Mouse (Mus musculus): ENCODE measurements around the gene Rasef. TPM values are rescaled to one million over a fixed set of nuclear protein-coding genes. Genes with fewer than 3 reads are reported as not detected.
"Not testable (repeated sequence)": the region's sequence is repeated elsewhere in the genome, so short reads cannot be mapped to it uniquely, and the experiment has no call there.

Gene Rasef
- polyA plus RNA-seq, 1 experiment, result not detected

GRCm38 (mm10) chr4:73718761-73719160 lies 72.0 kb downstream of the Rasef start:
- Histone ChIP-seq H3K4me3 (ENCODE audit: insufficient read depth, low read depth, low read length) (no peak overlapping the region), H3K4me1 (ENCODE audit: control insufficient read depth, insufficient read depth, insufficient read length, low read length) (no peaks in the 10 kb centered on the region), H3K27ac (replicated peaks; ENCODE audit: low read depth, low read length) (no peak overlapping the region)

DNA sequence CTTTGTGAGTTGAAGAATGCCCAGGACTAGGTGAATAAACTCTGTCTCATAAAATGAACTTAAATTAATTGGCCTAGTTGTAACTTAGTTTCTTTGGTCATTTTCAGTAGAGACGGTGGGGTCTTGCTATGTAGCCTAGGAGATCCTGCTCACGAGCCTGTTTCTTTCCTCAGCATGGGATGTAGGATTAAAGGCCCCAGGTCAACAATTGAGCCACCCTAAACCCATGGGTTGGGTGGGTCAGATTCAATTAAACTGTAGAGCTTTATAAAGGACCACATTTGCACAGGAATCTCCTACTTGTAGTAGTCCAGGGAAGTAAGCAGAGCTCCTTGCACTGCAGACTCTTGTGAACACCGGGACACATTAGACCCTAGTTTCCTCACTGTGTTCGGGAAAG lies 107.6 kb downstream of the Rasef start, which contains the start of gene Gm428:
Gm428 (plus strand) TSS at position 301 of the 400 bp plus-strand sequence.
- not testable (repeated sequence) for H3K4me1 ChIP-seq (ENCODE audit: control insufficient read depth, insufficient read depth, insufficient read length, low read length); H3K4me3 ChIP-seq (ENCODE audit: insufficient read depth, low read depth, low read length); H3K27ac ChIP-seq (replicated peaks; ENCODE audit: low read depth, low read length)

- H3K27ac ChIP-seq (replicated peaks; ENCODE audit: low read depth, low read length); H3K4me3 ChIP-seq (ENCODE audit: insufficient read depth, low read depth, low read length); H3K4me1 ChIP-seq (ENCODE audit: control insufficient read depth, insufficient read depth, insufficient read length, low read length): not testable (repeated sequence)
Observed at GRCm38 (mm10) chr4:73668054-73668453, 122.7 kb downstream of the Rasef start, which contains the start of gene Gm11239. Gene Gm11239, plus strand, starts transcription at chr4:73668354.

Other genes starting within 250 kb of the Rasef start
- not detected in 2 replicates for gene Gm11238, start 183.1 kb downstream of the Rasef start, polyA plus RNA-seq (2012; ENCODE audit: insufficient read depth, insufficient read length, missing spikeins)
- gene Gm11237, start 168.0 kb downstream of the Rasef start, polyA plus RNA-seq (2012; ENCODE audit: insufficient read depth, insufficient read length, missing spikeins), result not detected in 2 replicates
- gene Gm11236, start 152.9 kb downstream of the Rasef start, polyA plus RNA-seq (2012; ENCODE audit: insufficient read depth, insufficient read length, missing spikeins), result not detected in 2 replicates
- gene Gm11239, start 122.6 kb downstream of the Rasef start, polyA plus RNA-seq (2012; ENCODE audit: insufficient read depth, insufficient read length, missing spikeins), result not detected in 2 replicates
- gene Gm428, start 107.5 kb downstream of the Rasef start, polyA plus RNA-seq (2012; ENCODE audit: insufficient read depth, insufficient read length, missing spikeins), result not detected in 2 replicates
- not detected in 2 replicates for gene Gm11758, start 85.3 kb upstream of the Rasef start, polyA plus RNA-seq (2012; ENCODE audit: insufficient read depth, insufficient read length, missing spikeins)
- gene Gm11757, start 100.1 kb upstream of the Rasef start, polyA plus RNA-seq (2012; ENCODE audit: insufficient read depth, insufficient read length, missing spikeins), result not detected in 2 replicates
- gene Gm13871, start 115.0 kb upstream of the Rasef start, polyA plus RNA-seq (2012; ENCODE audit: insufficient read depth, insufficient read length, missing spikeins), result not detected in 2 replicates
- not detected in 2 replicates for gene Gm11756, start 129.8 kb upstream of the Rasef start, polyA plus RNA-seq (2012; ENCODE audit: insufficient read depth, insufficient read length, missing spikeins)
- gene 2310002L09Rik, start 159.9 kb upstream of the Rasef start, polyA plus RNA-seq (2012; ENCODE audit: insufficient read depth, insufficient read length, missing spikeins), result 5.8 and 12.8 TPM in 2 replicates
- gene Frmd3, start 222.4 kb upstream of the Rasef start, polyA plus RNA-seq (2012; ENCODE audit: insufficient read depth, insufficient read length, missing spikeins), result 0.32 TPM in 1 of 2 replicates, not detected in the other